Mouse (Mus musculus) thymus, adult 2 months (tissue): ENCODE results near the gene Add3.

ENCODE experiments used
- CTCF ChIP-seq: fragments of 200-500 bp; IDR thresholded peaks from 2 replicates; pipeline ENCODE4 v1.5.1; 2012; ENCODE audit warnings: mild to moderate bottlenecking, control low read depth, low read length, moderate library complexity, borderline replicate concordance; ENCODE audit not compliant: control insufficient read depth, poor library complexity, insufficient read depth; ENCODE audit errors: extremely low read depth
- POLR2A ChIP-seq: fragments of 200-500 bp; IDR thresholded peaks from 2 replicates; pipeline ENCODE4 v1.6.1; 2012; ENCODE audit warnings: mild to moderate bottlenecking, low read length, control low read depth, moderate library complexity; ENCODE audit not compliant: control insufficient read depth, poor library complexity, insufficient read depth; ENCODE audit errors: extremely low read depth

DNA sequence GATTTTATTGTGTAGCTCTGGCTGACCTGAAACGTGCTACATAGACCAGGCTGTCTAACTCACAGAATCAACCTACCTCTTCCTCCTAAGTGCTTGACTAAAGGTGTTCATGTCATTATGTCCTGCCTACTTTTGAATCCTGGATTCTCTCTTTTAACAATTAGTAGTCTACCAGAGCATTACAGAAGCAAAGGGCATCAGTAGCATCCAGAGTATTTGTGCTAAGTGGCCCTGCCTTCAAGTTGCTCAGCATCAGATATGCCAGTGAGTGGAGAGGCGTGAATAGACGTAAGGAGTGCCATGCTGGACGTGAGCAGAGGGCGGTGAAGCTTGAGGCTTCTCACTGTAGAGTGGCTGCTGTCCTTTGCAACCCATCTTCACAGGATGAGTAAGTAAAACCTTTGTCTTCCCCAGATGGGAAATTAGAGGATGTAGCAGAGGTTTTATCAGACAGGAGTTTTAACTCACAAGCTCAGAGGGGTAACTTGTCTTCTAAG is 48.5 kb downstream of the Add3 start:
- TF ChIP-seq CTCF, result no peak
- TF ChIP-seq POLR2A, result no peak
